Mouse (Mus musculus): ENCODE measurements around the gene Tmem116. TPM values are rescaled to one million over a fixed set of nuclear protein-coding genes. Genes with fewer than 3 reads are reported as not detected.

Tmem116 gene
- polyA plus RNA-seq, 1 experiment from 2014 or later: 4.5 TPM

DNA sequence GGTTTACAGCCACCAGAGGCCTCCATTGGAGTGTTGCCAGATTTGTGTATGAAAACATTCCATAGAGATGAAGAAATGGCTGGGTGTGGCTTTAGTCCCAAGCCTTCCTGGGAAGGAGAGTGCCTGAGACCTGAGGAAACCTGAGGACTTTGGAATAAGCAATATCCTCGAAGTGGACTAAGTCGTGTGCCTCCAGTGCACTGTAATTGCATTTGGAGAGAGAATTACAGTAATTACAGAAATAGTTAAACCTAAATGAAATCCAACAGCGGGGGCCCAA, 2.8 kb downstream of the Tmem116 start:
- Histone ChIP-seq H3K27ac (ENCODE audit: low read length) (peak overlapping the region; percentile 98), H3K27me3 (ENCODE audit: control insufficient read depth, insufficient read depth, low read length) (no peaks in the 10 kb centered on the region), H3K4me3 (ENCODE audit: low read length) (no peak overlapping the region), H3K36me3 (ENCODE audit: control insufficient read depth, insufficient read depth) (no peaks in the 10 kb centered on the region; the same call in 1 of the 2 replicates), H3K4me1 (ENCODE audit: control insufficient read depth, insufficient read depth, low read length) (peaks cover 29% of the 10 kb centered on the region), H3K9me3 (replicated peaks; ENCODE audit: control insufficient read depth, low read length) (no peaks in the 10 kb centered on the region), H3K4me2 (ENCODE audit: low read depth, low read length) (peak overlapping the region; percentile 22; the same call in 1 of the 2 replicates), H3K9ac (ENCODE audit: low read length) (peak overlapping the region; percentile 30)
- 74% methylated on average over 3 of the region's 3 CpGs for WGBS
- no peak for ATAC-seq (replicated peaks; ENCODE audit: extremely low read depth, insufficient read depth, low FRiP score)

GRCm38 (mm10) chr5:121455510-121456265, 4.0 kb downstream of the Tmem116 start:
- Histone ChIP-seq H3K27me3 (ENCODE audit: control insufficient read depth, insufficient read depth, low read length) (no peaks in the 10 kb centered on the region), H3K4me2 (ENCODE audit: low read depth, low read length) (no peak overlapping the region), H3K36me3 (ENCODE audit: control insufficient read depth, insufficient read depth) (no peaks in the 10 kb centered on the region), H3K9me3 (replicated peaks; ENCODE audit: control insufficient read depth, low read length) (peaks cover 3% of the 10 kb centered on the region; the same call in 1 of the 2 replicates), H3K4me1 (ENCODE audit: control insufficient read depth, insufficient read depth, low read length) (peaks cover 29% of the 10 kb centered on the region), H3K4me3 (ENCODE audit: low read length) (no peak overlapping the region), H3K9ac (ENCODE audit: low read length) (peak overlapping the region; percentile 41), H3K27ac (ENCODE audit: low read length) (no peak overlapping the region; the same call in 1 of the 2 replicates)
- WGBS: 57% methylated on average over 9 of the region's 9 CpGs
- ATAC-seq (replicated peaks; ENCODE audit: extremely low read depth, insufficient read depth, low FRiP score): no peak

GRCm38 (mm10) chr5:121461339-121462170, 9.9 kb downstream of the Tmem116 start:
- no peak overlapping the region for H3K27ac ChIP-seq (ENCODE audit: low read length)
- H3K4me2 ChIP-seq (ENCODE audit: low read depth, low read length): no peak overlapping the region
- ATAC-seq (replicated peaks; ENCODE audit: extremely low read depth, insufficient read depth, low FRiP score): no peak
- WGBS: 38% methylated on average over 4 of the region's 4 CpGs
- H3K4me3 ChIP-seq (ENCODE audit: low read length): no peak overlapping the region
- H3K27me3 ChIP-seq (ENCODE audit: control insufficient read depth, insufficient read depth, low read length): no peaks in the 10 kb centered on the region
- H3K9me3 ChIP-seq (replicated peaks; ENCODE audit: control insufficient read depth, low read length): peaks cover 3% of the 10 kb centered on the region; the same call in 1 of the 2 replicates
- H3K36me3 ChIP-seq (ENCODE audit: control insufficient read depth, insufficient read depth): no peaks in the 10 kb centered on the region
- H3K9ac ChIP-seq (ENCODE audit: low read length): no peak overlapping the region
- H3K4me1 ChIP-seq (ENCODE audit: control insufficient read depth, insufficient read depth, low read length): peaks cover 3% of the 10 kb centered on the region; the same call in 1 of the 2 replicates

DNA sequence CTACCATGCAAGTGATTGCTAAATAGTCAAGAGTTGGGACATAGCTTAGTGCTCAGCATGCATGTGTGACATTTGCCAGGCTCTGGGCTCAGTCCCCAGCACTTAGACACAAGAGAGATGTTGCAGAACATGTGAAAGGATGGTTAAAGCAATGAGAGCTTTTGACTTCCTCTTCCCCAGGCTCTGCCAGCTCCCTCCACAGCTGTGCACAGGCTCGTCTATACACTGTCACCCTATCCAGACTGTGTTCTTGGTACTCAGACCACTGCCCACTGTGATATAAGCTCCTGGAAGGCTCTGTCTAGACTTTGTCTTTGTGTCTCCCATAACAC, 10.4 kb downstream of the Tmem116 start:
- WGBS: 24% methylated on average over 1 of the region's 1 CpGs
- ATAC-seq (replicated peaks; ENCODE audit: extremely low read depth, insufficient read depth, low FRiP score): no peak
- no peaks in the 10 kb centered on the region for H3K27me3 ChIP-seq (ENCODE audit: control insufficient read depth, insufficient read depth, low read length)
- peaks cover 3% of the 10 kb centered on the region; the same call in 1 of the 2 replicates for H3K9me3 ChIP-seq (replicated peaks; ENCODE audit: control insufficient read depth, low read length)
- H3K4me1 ChIP-seq (ENCODE audit: control insufficient read depth, insufficient read depth, low read length): peaks cover 3% of the 10 kb centered on the region; the same call in 1 of the 2 replicates
- H3K36me3 ChIP-seq (ENCODE audit: control insufficient read depth, insufficient read depth): no peaks in the 10 kb centered on the region
- H3K4me2 ChIP-seq (ENCODE audit: low read depth, low read length): no peak overlapping the region
- no peak overlapping the region for H3K9ac ChIP-seq (ENCODE audit: low read length)
- H3K27ac ChIP-seq (ENCODE audit: low read length): no peak overlapping the region
- no peak overlapping the region for H3K4me3 ChIP-seq (ENCODE audit: low read length)

DNA sequence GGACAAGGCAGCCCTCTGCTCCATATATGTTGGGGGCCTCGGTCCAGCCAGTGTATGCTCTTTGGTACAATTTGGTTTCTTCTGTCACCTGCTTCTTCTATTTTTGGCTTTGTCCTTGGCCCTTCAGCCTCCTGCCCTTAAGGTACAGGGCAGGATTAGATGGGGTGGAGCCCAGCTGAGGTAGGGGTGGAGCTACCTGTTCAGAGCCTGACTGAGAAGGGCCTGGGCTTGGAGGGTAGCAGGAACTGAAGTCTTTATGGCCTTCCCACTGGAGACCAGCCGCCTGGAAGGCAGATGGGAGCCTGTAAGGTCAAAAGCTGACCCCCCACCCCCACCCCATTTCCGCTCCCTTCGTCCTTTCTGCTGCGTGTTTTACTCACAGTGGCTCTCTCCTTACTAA, 11.3 kb downstream of the Tmem116 start:
- Histone ChIP-seq H3K9ac (ENCODE audit: low read length) (no peak overlapping the region), H3K4me1 (ENCODE audit: control insufficient read depth, insufficient read depth, low read length) (peaks cover 3% of the 10 kb centered on the region; the same call in 1 of the 2 replicates), H3K9me3 (replicated peaks; ENCODE audit: control insufficient read depth, low read length) (peaks cover 3% of the 10 kb centered on the region; the same call in 1 of the 2 replicates), H3K36me3 (ENCODE audit: control insufficient read depth, insufficient read depth) (no peaks in the 10 kb centered on the region), H3K27ac (ENCODE audit: low read length) (no peak overlapping the region), H3K4me3 (ENCODE audit: low read length) (no peak overlapping the region), H3K27me3 (ENCODE audit: control insufficient read depth, insufficient read depth, low read length) (no peaks in the 10 kb centered on the region), H3K4me2 (ENCODE audit: low read depth, low read length) (no peak overlapping the region)
- ATAC-seq (replicated peaks; ENCODE audit: extremely low read depth, insufficient read depth, low FRiP score): no peak
- WGBS: 59% methylated on average over 5 of the region's 5 CpGs

DNA sequence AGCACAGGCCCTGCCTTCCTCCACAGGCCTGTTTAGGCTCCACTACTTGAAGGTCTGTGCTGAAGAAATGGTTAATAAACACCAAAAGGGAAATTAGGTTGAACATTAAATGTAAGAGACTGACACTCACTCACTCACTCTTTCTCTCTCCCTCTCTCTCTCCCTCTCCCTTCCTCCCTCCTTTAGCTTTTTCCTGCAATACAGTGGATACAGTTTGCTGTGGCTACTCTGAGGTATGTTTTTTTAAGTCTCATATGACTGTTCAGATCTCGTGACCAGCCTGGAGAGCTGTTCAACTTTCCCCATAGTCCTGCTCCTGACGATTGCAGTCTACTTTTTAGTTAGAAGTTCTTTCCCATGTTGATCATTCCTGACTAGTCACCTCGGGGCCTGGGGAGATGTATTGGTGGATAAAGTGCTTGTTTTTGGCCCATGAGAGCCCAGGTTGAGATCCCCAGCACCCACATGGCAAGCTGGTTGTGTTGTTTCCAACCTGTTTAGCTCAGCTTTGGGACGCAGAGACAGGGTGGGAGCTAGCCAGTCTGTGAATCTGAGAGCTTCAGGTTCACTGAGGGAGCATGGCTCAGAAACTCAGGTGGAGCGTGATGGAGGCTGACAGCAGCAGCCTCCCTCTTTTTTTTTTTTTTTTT, 12.0 kb downstream of the Tmem116 start:
- H3K27ac ChIP-seq (ENCODE audit: low read length): no peak overlapping the region

DNA sequence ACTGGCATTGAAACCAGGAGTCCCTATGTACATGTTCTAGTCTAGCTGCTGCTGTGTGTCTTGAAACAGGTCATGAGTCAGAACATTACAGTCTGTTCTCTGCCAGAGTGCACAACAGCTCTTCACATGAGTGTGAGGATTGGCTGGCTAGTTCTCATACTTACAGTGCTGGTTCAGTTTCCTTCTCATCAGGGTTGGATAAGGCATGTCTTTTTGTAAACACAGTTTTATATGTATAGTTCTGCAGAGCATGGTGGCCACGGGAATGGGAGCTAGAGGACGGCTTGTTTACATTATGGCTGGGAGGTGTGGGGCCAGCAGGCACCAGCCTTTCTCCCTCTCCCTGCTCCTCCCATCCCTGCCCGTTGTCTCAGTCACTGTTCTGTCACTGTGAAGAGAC, 17.9 kb downstream of the Tmem116 start:
- 30% methylated on average over 3 of the region's 3 CpGs for WGBS
- no peak for ATAC-seq (replicated peaks; ENCODE audit: extremely low read depth, insufficient read depth, low FRiP score)
- Histone ChIP-seq H3K4me1 (ENCODE audit: control insufficient read depth, insufficient read depth, low read length) (no peaks in the 10 kb centered on the region), H3K9me3 (replicated peaks; ENCODE audit: control insufficient read depth, low read length) (no peaks in the 10 kb centered on the region), H3K36me3 (ENCODE audit: control insufficient read depth, insufficient read depth) (no peaks in the 10 kb centered on the region), H3K27ac (ENCODE audit: low read length) (no peak overlapping the region), H3K27me3 (ENCODE audit: control insufficient read depth, insufficient read depth, low read length) (no peaks in the 10 kb centered on the region), H3K4me3 (ENCODE audit: low read length) (no peak overlapping the region), H3K9ac (ENCODE audit: low read length) (no peak overlapping the region), H3K4me2 (ENCODE audit: low read depth, low read length) (no peak overlapping the region)

More for the DNA sequence above, 12.0 kb downstream of the Tmem116 start:
- Histone ChIP-seq H3K4me3 (ENCODE audit: low read length) (no peak overlapping the region), H3K4me2 (ENCODE audit: low read depth, low read length) (no peak overlapping the region), H3K4me1 (ENCODE audit: control insufficient read depth, insufficient read depth, low read length) (peaks cover 3% of the 10 kb centered on the region; the same call in 1 of the 2 replicates), H3K9me3 (replicated peaks; ENCODE audit: control insufficient read depth, low read length) (peaks cover 3% of the 10 kb centered on the region; the same call in 1 of the 2 replicates), H3K9ac (ENCODE audit: low read length) (no peak overlapping the region), H3K27me3 (ENCODE audit: control insufficient read depth, insufficient read depth, low read length) (no peaks in the 10 kb centered on the region), H3K36me3 (ENCODE audit: control insufficient read depth, insufficient read depth) (no peaks in the 10 kb centered on the region)
- WGBS: 67% methylated on average over 5 of the region's 5 CpGs
- no peak for ATAC-seq (replicated peaks; ENCODE audit: extremely low read depth, insufficient read depth, low FRiP score)

GRCm38 (mm10) chr5:121472411-121472810, 20.7 kb downstream of the Tmem116 start:
- no peaks in the 10 kb centered on the region for H3K4me1 ChIP-seq (ENCODE audit: control insufficient read depth, insufficient read depth, low read length)
- no peak overlapping the region for H3K9ac ChIP-seq (ENCODE audit: low read length)
- ATAC-seq (replicated peaks; ENCODE audit: extremely low read depth, insufficient read depth, low FRiP score): no peak
- no peak overlapping the region for H3K4me2 ChIP-seq (ENCODE audit: low read depth, low read length)
- H3K4me3 ChIP-seq (ENCODE audit: low read length): no peak overlapping the region
- no peak overlapping the region for H3K27ac ChIP-seq (ENCODE audit: low read length)
- no peaks in the 10 kb centered on the region for H3K36me3 ChIP-seq (ENCODE audit: control insufficient read depth, insufficient read depth)
- WGBS: 82% methylated on average over 2 of the region's 2 CpGs
- no peaks in the 10 kb centered on the region for H3K9me3 ChIP-seq (replicated peaks; ENCODE audit: control insufficient read depth, low read length)
- no peaks in the 10 kb centered on the region for H3K27me3 ChIP-seq (ENCODE audit: control insufficient read depth, insufficient read depth, low read length)

DNA sequence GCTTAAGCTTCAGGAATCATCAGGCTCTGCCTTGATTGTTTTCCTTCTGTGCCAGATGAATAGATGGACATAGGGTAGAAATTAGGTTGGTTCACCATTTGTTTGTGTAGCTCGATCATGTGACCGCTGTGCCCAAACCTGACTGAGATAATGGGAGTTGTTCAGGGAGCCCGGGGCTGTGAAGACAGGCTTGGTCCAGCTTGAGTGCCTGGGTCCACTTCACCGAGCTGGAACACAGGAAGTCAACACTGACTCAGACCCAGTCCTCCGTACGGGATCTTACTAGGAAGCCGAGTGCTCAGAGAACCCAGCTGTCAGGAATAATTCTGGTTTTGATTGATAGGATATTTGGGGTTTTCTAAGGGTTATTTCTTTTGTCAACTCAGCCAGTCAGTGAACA, 22.9 kb downstream of the Tmem116 start:
- Histone ChIP-seq H3K4me3 (ENCODE audit: low read length) (no peak overlapping the region), H3K4me2 (ENCODE audit: low read depth, low read length) (no peak overlapping the region)
- 69% methylated on average over 7 of the region's 7 CpGs for WGBS

More for the DNA sequence above, 22.9 kb downstream of the Tmem116 start:
- Histone ChIP-seq H3K9me3 (replicated peaks; ENCODE audit: control insufficient read depth, low read length) (no peaks in the 10 kb centered on the region), H3K36me3 (ENCODE audit: control insufficient read depth, insufficient read depth) (no peaks in the 10 kb centered on the region), H3K4me1 (ENCODE audit: control insufficient read depth, insufficient read depth, low read length) (no peaks in the 10 kb centered on the region), H3K27ac (ENCODE audit: low read length) (no peak overlapping the region), H3K9ac (ENCODE audit: low read length) (no peak overlapping the region), H3K27me3 (ENCODE audit: control insufficient read depth, insufficient read depth, low read length) (no peaks in the 10 kb centered on the region)
- ATAC-seq (replicated peaks; ENCODE audit: extremely low read depth, insufficient read depth, low FRiP score): no peak

Measured in heart, embryonic 16.5 days (tissue).